Mouse (Mus musculus): ENCODE results near the gene Hbq1b.

DNA sequence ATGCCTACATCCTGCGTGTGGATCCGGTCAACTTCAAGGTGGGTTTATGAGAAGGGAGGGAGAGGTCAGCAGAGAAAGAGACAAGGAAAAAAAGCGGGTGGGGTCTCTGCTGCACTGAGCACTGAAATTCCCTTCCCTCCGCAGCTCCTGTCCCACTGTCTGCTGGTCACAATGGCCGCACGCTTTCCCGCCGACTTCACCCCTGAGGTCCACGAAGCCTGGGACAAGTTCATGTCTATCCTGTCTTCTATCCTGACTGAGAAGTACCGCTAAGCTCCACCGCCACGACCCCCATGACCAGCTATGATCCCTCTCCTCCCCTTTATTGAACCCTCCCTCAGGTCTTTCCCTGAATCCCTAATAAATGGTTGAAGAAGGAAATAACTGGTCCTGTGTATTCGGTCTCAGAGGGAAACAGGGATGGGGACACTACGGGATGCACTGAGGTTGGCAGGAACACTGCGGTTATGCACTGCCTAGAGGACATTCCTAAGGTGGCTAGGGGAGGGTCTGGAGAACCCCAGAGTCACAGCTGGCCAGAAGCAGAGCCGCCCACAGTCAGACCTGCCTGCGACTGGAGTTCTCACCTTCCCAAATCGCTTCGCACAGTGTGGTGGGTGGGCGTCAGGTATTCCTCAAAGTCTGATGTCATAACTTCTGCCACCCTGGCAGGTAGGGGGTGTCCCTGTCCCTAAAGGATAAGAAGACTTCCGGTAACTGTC lies 8.9 kb upstream of the Hbq1b start:
- TF ChIP-seq FLI1 (IDR thresholded peaks at IDR 0.05; ENCODE audit: low read length) (no peak), GATA1 (IDR thresholded peaks at IDR 0.05; ENCODE audit: borderline replicate concordance, low read length) (no peak)
